Mouse (Mus musculus): ENCODE results near the gene Mon1a. TPM values are rescaled to one million over a fixed set of nuclear protein-coding genes. Genes with fewer than 3 reads are reported as not detected.

Gene Mon1a
- total and polyA plus RNA-seq, 2 experiments from 2014 or later, result 9.9 to 16.4 TPM

DNA sequence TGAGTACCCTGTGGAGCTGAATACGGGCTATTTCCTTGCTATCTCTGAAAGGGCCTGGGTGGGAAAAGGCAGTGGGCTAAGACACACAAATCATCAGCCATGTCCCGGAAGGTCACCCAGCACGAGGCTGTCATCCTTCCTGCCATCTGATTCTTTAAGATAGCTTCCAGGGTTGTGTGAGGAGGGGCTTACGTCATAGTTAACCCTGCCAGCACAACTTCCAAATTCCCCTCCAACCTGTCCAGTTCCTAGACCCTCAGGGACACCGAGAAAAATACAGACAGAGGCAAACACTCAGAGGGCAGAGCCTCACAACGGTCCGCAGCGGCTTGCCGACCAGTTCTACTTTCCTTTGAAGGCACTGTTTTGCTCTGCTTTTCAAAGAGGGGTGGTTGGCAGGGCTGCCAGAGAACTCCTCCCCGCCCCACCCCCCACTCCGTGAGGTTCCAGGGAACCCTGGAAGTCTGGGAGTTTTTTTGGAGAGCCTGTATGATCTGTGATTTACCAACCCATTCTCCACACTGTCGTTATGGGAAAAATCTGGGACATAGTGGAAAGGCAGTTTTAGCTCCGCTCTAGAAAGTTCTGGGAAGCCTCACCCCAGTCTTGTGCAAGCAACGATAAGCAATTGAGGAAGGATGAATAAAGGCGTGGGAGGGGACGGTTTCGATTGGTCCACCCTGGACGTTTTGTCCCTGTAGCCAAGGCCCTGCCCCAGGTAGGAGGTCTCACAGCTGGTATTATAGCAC is 20.6 kb downstream of the Mon1a start:
- Histone ChIP-seq H3K27ac (ENCODE audit: low read depth) (peak overlapping the region; percentile 44), H3K27me3 (ENCODE audit: control insufficient read depth, insufficient read depth, low read length) (no peaks in the 10 kb centered on the region), H3K4me2 (ENCODE audit: low read depth, low read length) (peak overlapping the region; percentile 61), H3K9ac (replicated peaks; ENCODE audit: low read depth, low read length) (peak overlapping the region; percentile 27; the same call in 1 of the 2 replicates), H3K4me1 (ENCODE audit: control insufficient read depth, insufficient read depth) (no peaks in the 10 kb centered on the region), H3K9me3 (replicated peaks; ENCODE audit: control insufficient read depth, low read length) (no peaks in the 10 kb centered on the region), H3K36me3 (replicated peaks; ENCODE audit: control insufficient read depth, insufficient read depth, low read length) (no peaks in the 10 kb centered on the region), H3K4me3 (ENCODE audit: low read depth, low read length) (peak overlapping the region; percentile 17)
- 33% methylated on average over 18 of the region's 18 CpGs for WGBS
- TF ChIP-seq EP300 (IDR thresholded peaks at IDR 0.05; ENCODE audit: low read depth) (no peak), CTCF (IDR thresholded peaks at IDR 0.05; ENCODE audit: low read depth) (no peak)
- ATAC-seq (ENCODE audit: insufficient read depth, low read depth), result no peak
- no peak for DNase-seq (ENCODE audit: low spot score)

DNA sequence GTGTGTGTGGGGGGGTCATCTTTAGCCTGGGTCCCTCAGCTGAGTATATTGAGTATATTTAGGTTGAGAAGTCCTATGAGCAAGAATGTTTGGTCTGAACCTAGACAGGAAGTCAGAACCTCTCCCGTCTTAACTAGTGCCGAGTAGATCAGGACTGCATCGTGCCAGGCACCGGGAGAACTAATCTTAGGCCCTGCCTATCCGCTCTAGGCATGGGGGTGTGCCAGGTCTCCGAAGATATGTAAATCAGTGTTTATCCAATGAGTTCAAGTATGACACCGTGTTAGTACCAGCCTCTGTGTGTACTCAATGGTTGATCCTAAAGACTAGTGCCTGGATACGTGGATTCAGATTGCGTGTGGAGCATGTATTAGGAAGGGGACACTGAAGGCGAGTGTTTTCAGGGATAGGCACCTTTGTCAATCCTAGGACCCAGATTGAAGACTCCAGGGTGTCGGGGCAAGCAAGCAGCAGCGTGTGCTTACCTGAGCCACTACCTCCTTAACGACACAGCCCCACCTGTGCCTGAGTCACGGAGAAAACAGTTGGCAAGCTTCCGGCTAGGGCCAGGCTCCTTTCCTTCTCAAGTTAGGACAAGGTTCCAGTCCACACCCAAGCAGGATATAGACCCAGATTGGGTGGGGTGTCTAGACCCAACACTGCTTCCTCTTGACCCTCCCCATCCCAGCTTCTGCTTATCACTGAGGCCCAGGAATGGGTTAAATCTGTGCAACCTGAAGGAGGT is 22.2 kb downstream of the Mon1a start:
- ATAC-seq (ENCODE audit: insufficient read depth, low read depth) (no peak), DNase-seq (ENCODE audit: low spot score) (no peak)
- Histone ChIP-seq H3K4me2 (ENCODE audit: low read depth, low read length) (no peak overlapping the region), H3K4me3 (ENCODE audit: low read depth, low read length) (no peak overlapping the region), H3K4me1 (ENCODE audit: control insufficient read depth, insufficient read depth) (no peaks in the 10 kb centered on the region), H3K27me3 (ENCODE audit: control insufficient read depth, insufficient read depth, low read length) (no peaks in the 10 kb centered on the region), H3K9ac (replicated peaks; ENCODE audit: low read depth, low read length) (no peak overlapping the region), H3K9me3 (replicated peaks; ENCODE audit: control insufficient read depth, low read length) (no peaks in the 10 kb centered on the region), H3K27ac (ENCODE audit: low read depth) (no peak overlapping the region), H3K36me3 (replicated peaks; ENCODE audit: control insufficient read depth, insufficient read depth, low read length) (no peaks in the 10 kb centered on the region)
- TF ChIP-seq CTCF (IDR thresholded peaks at IDR 0.05; ENCODE audit: low read depth), result no peak
- TF ChIP-seq EP300 (IDR thresholded peaks at IDR 0.05; ENCODE audit: low read depth), result no peak
- WGBS, result 70% methylated on average over 15 of the region's 15 CpGs

GRCm38 (mm10) chr9:107914764-107915420 is 26.9 kb downstream of the Mon1a start:
- H3K9me3 ChIP-seq (replicated peaks; ENCODE audit: control insufficient read depth, low read length), result no peaks in the 10 kb centered on the region
- no peak for DNase-seq (ENCODE audit: low spot score)
- no peak overlapping the region for H3K27ac ChIP-seq (ENCODE audit: low read depth)
- WGBS, result 68% methylated on average over 16 of the region's 16 CpGs
- no peak overlapping the region for H3K9ac ChIP-seq (replicated peaks; ENCODE audit: low read depth, low read length)
- H3K27me3 ChIP-seq (ENCODE audit: control insufficient read depth, insufficient read depth, low read length), result no peaks in the 10 kb centered on the region
- no peaks in the 10 kb centered on the region for H3K4me1 ChIP-seq (ENCODE audit: control insufficient read depth, insufficient read depth)
- TF ChIP-seq CTCF (IDR thresholded peaks at IDR 0.05; ENCODE audit: low read depth) (no peak), EP300 (IDR thresholded peaks at IDR 0.05; ENCODE audit: low read depth) (no peak)
- H3K36me3 ChIP-seq (replicated peaks; ENCODE audit: control insufficient read depth, insufficient read depth, low read length), result no peaks in the 10 kb centered on the region
- H3K4me2 ChIP-seq (ENCODE audit: low read depth, low read length), result no peak overlapping the region
- 0 out of 2 replicates have a peak, but pooled peaks have one; percentile 4 for ATAC-seq (ENCODE audit: insufficient read depth, low read depth)
- H3K4me3 ChIP-seq (ENCODE audit: low read depth, low read length), result no peak overlapping the region

DNA sequence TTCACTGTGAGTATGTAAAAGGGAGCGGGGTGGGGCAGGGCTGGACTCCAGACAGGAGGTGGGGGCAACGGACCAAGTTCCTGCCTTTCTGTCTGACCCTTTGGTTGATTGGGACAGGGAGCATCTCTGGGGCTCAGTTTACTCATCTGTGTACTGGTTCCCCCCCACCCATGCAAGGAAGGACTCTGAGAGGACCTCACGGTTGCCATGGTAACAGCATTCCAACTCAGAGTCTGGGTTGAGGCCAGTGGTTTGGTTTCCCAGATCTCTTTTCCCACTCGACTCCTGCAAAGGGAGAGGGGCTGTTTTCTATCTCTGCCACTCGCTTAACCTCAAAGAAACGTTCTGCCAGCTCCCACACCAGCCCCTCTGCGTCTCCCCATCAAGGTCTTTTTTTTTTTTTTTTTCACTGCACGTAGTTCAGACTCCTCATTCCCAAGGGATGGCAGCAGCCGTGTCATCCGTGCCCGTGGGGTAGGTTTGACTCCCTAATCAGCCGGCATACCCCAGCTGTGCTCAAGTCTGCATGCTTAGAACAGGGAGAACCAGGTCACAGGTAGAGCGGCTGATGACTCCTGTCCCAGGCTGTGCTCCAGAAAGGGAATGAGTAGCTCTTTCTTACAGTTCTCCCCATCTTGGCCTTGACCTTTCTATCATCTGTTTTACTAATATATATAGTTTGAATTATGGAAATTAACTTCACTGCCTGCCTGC is 30.1 kb downstream of the Mon1a start:
- H3K27me3 ChIP-seq (ENCODE audit: control insufficient read depth, insufficient read depth, low read length), result no peaks in the 10 kb centered on the region
- no peak overlapping the region for H3K27ac ChIP-seq (ENCODE audit: low read depth)
- no peak overlapping the region for H3K4me2 ChIP-seq (ENCODE audit: low read depth, low read length)
- H3K9me3 ChIP-seq (replicated peaks; ENCODE audit: control insufficient read depth, low read length), result no peaks in the 10 kb centered on the region
- no peaks in the 10 kb centered on the region for H3K4me1 ChIP-seq (ENCODE audit: control insufficient read depth, insufficient read depth)
- no peak overlapping the region for H3K9ac ChIP-seq (replicated peaks; ENCODE audit: low read depth, low read length)
- TF ChIP-seq EP300 (IDR thresholded peaks at IDR 0.05; ENCODE audit: low read depth) (no peak), CTCF (IDR thresholded peaks at IDR 0.05; ENCODE audit: low read depth) (no peak)
- no peak for DNase-seq (ENCODE audit: low spot score)
- no peak for ATAC-seq (ENCODE audit: insufficient read depth, low read depth)
- no peaks in the 10 kb centered on the region for H3K36me3 ChIP-seq (replicated peaks; ENCODE audit: control insufficient read depth, insufficient read depth, low read length)
- no peak overlapping the region for H3K4me3 ChIP-seq (ENCODE audit: low read depth, low read length)
- WGBS, result 33% methylated on average over 13 of the region's 13 CpGs

DNA sequence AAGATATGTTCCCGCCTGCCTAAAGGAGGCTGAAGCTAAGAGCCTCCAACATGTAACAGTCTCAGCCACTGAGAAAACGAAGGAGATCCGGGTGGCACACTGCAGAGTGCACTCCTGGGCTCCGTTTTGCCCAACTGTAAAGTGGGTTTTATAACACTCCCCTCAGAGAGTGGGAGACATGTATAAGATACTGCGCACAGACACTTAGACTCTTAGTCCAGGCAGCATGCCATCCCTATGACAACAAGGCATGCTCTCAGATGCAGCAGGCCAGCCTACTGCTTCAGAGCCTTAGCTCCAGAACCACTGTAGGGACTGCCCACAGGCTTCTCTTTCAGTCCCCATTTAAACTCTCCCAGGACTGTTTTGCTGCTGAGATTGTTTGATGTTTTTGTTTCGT is 30.9 kb downstream of the Mon1a start:
- no peak for TF ChIP-seq CTCF (IDR thresholded peaks at IDR 0.05; ENCODE audit: low read depth)
- H3K4me1 ChIP-seq (ENCODE audit: control insufficient read depth, insufficient read depth), result peaks cover 6% of the 10 kb centered on the region; the same call in 1 of the 2 replicates

More for the DNA sequence above, 30.9 kb downstream of the Mon1a start:
- H3K36me3 ChIP-seq (replicated peaks; ENCODE audit: control insufficient read depth, insufficient read depth, low read length), result no peaks in the 10 kb centered on the region
- no peak overlapping the region for H3K4me2 ChIP-seq (ENCODE audit: low read depth, low read length)
- no peaks in the 10 kb centered on the region for H3K27me3 ChIP-seq (ENCODE audit: control insufficient read depth, insufficient read depth, low read length)
- no peaks in the 10 kb centered on the region for H3K9me3 ChIP-seq (replicated peaks; ENCODE audit: control insufficient read depth, low read length)
- H3K4me3 ChIP-seq (ENCODE audit: low read depth, low read length), result no peak overlapping the region
- no peak for DNase-seq (ENCODE audit: low spot score)
- ATAC-seq (ENCODE audit: insufficient read depth, low read depth), result no peak
- WGBS, result 81% methylated on average over 6 of the region's 6 CpGs
- no peak overlapping the region for H3K27ac ChIP-seq (ENCODE audit: low read depth)
- no peak overlapping the region for H3K9ac ChIP-seq (replicated peaks; ENCODE audit: low read depth, low read length)

Data from heart, postnatal 0 days (tissue).